Mouse (Mus musculus) kidney, postnatal 4 days (tissue): ENCODE results near the gene Itsn2.
"Not testable (repeated sequence)": the region's sequence is repeated elsewhere in the genome, so short reads cannot be mapped to it uniquely, and the experiment has no call there.

Experiments
- DNase-seq, 2 experiments: peaks; one replicate each; pipeline ENCODE4 v3.0.0; 2021; ENCODE audit warnings: mixed read lengths in 2 of 2

Itsn2 gene

GRCm38 (mm10) chr12:4708881-4709604 lies 116.6 kb downstream of the Itsn2 start:
- DNase-seq: no peak

GRCm38 (mm10) chr12:4709926-4710325 lies 117.5 kb downstream of the Itsn2 start:
- DNase-seq: no peak

DNA sequence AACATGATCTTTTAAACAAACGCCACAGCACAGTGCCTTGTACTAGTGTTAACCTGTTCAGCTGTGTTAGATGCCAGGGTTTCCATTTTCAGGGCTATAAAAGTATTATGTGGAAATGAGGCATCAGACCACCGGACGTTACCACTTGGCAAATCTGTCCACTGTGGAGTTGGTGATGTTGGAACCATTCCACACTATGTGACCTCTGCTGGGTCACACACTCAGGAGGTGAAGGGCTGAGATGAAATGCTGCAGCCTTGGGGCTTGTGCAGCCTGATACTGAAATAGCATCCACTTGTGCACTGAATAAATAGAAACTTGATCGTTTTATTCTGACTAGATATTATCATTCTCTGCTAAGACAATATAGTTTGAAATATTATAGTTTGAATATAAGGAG lies 120.9 kb downstream of the Itsn2 start:
- DNase-seq: no peak

GRCm38 (mm10) chr12:4715606-4716005 lies 123.2 kb downstream of the Itsn2 start:
- no peak for DNase-seq

GRCm38 (mm10) chr12:4717417-4717816 lies 125.0 kb downstream of the Itsn2 start:
- peak; percentile 35 to 48 for DNase-seq

GRCm38 (mm10) chr12:4719066-4719761 lies 126.8 kb downstream of the Itsn2 start:
- no peak for DNase-seq

DNA sequence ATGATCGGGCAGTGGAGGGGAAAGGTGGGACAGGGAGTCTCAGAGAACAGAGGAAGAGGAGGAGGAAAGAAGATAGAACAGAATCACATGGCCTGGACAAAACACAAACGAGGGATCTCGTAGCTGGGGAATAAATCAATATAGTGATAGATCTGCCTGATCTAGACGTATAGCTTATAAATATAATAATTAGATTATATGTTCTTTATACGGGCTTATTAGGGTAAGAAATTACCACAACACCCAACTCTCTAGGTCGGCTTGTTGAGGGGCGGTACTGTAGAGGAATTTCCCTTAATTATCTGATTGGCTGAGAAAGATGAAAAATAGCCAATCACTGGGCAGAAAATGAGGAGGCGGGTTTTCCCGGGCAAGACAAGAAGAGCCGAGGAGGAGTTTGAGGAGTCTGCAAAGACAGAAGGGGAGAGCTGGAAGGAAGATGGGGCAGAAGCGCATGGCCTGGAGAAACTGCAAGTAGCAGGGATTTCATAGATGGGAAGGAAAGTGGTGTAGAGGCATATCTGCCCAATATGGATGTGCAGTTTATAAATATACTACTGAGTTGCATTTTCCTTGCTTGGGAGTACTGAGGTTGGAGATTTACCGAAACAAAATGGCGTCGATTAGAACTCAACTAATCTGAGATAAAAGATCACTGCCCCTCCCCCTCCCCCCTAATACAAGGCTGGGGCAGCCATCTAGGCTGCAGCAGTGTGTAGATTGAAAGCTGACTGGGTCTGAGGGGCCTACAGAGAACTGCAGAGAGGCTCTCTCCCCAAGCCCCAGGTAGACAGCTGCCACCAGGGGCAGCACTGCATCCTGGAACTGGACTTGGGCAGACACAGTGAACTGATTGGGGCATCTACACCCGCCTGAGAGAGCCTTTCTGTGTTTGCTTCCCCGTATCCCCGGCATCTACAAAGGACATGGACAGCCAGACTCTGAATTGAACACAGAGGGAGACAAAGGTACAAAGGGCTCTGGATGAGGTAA lies 127.6 kb downstream of the Itsn2 start:
- DNase-seq: no peak

GRCm38 (mm10) chr12:4729165-4729564 lies 136.7 kb downstream of the Itsn2 start:
- no peak for DNase-seq

DNA sequence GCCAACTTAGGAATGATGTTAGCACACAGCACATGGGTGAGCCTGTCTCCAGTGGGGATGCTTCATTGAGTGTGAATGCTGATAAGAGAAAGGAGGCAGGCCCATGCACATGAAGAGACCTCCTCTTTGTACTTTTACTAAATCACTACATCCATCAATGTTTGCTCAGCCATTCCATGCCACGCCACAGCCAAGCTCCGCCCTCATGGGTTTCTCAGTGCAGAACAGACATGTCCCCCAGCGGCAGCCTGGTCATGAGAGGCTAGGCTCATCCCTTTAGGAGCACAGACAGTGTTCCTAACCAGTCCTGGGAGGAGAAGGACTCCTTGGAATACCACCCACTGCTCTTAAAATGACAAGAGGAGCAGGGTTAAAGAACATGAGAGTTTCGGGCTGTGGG lies 139.2 kb downstream of the Itsn2 start:
- DNase-seq: peak; percentile 34 to 39

DNA sequence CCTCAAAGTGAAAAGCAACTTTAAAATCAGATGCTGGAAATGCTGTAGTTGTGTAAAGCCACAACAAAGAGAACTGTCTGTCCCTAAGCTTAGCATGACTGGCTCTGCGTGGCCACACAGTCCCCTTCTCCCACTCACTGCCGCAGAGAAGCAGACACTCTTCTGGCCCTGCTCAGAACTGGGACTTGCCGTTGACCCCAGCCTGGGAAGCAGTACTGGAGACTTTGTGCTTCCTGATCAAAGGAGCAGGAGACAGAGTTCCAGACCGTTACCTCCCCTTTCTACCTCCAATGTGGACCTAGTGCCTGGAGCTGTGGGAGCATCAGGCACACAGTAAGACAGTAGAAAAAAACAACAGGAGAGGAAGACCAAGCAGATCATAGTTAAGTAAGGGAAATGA lies 139.9 kb downstream of the Itsn2 start:
- peak in 1 of 2 experiments; percentile 30 for DNase-seq

- no peak for DNase-seq
Observed at GRCm38 (mm10) chr12:4738031-4738576, 145.7 kb downstream of the Itsn2 start, which contains the start of gene Fam228a. Gene Fam228a (minus strand): TSS chr12:4738430.

- DNase-seq: no peak
Observed at GRCm38 (mm10) chr12:4740823-4741222, 148.4 kb downstream of the Itsn2 start.

GRCm38 (mm10) chr12:4742183-4742582 lies 149.7 kb downstream of the Itsn2 start:
- DNase-seq: no peak

DNA sequence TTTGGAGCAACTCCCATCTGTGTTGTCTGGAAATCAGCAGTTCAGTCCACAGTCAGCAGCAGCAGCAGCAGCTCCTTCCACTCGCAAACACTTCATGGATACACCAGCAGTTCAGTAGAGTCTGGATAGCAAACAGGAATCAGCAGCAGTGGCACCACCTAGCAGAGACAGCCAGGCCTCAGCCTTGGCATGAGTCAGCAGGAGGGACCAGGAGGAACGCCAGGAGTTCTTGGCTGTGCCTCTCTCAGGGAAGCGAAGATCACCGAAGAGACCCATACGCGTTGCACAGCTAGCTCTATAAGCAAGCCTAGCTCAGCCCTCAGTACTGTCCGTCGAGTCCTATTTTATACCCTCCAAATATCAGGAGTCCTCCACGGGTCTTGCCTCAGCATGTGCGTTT lies 152.0 kb downstream of the Itsn2 start:
- DNase-seq: no peak

DNA sequence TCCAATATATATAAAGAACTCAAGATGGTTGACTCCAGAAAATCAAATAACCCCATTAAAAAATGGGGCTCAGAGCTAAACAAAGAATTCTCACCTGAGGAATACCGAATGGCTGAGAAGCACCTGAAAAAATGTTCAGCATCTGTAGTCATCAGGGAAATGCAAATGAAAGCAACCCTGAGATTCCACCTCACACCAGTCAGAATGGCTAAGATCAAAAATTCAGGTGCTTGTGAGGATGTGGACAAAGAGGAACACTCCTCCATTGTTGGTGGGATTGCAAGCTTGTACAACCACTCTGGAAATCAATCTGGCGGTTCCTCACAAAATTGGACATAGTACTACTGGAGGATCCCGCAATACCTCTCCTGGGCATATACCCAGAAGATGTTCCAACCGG lies 162.0 kb downstream of the Itsn2 start:
- not testable (repeated sequence) for DNase-seq

GRCm38 (mm10) chr12:4757060-4757459 lies 164.6 kb downstream of the Itsn2 start:
- DNase-seq: peak in 1 of 2 experiments; percentile 2
